Mouse (Mus musculus): ENCODE measurements at regions not wholly inside any gene's neighbourhood (a gene's known extent, or its start where the extent isn't known, plus 50 kb on each side); places are given as distances from the start of the nearest gene placed in this dataset.

DNA sequence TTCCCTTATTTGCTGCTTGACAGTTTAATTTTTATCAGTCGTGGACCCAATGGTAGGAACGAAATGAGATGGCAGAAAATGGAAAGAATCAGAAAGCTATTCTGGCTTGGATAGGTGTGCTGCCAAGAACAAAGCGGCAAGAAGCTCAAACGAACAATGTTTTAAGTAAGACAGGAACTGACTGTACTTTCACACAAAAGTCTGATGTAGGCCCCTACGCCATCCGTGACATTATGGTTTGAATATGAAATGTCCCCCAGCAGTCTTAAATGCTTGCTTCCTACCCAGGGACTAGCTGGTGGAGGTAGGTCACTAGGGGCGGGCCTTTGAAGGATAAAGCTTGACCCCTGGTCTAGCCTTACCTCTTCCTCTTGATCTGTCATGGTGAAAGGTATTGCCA lies 90.5 kb upstream of the Barx2 start:
- DNase-seq (ENCODE audit: low spot score in 2 of 2), result no peak

GRCm38 (mm10) chr9:32005348-32005747 lies 92.1 kb upstream of the Barx2 start:
- DNase-seq (ENCODE audit: low spot score in 2 of 2), result no peak

DNA sequence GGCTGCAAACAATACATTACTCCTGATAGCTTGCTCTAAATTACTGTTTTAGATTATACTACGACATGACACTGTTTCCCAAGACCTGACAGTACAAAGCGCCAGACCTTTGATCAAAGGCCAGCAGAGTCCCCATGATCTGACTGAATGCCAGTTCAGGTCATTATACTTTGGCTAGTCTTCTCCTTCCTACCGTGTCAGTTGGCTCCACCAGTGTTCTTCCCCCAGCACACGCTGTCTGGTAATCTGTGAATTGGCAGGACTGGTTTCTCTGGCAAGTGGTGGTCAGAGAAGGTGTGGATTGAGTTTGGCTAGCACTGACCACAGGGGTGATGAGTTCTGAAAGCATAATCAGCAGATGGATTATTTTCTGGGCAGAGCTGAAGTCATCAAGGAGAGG lies 93.1 kb upstream of the Barx2 start:
- peak in 1 of 2 experiments; percentile 62 for DNase-seq (ENCODE audit: low spot score in 2 of 2)

GRCm38 (mm10) chr9:32010953-32011770 lies 97.9 kb upstream of the Barx2 start:
- DNase-seq (ENCODE audit: low spot score in 2 of 2), result no peak

DNA sequence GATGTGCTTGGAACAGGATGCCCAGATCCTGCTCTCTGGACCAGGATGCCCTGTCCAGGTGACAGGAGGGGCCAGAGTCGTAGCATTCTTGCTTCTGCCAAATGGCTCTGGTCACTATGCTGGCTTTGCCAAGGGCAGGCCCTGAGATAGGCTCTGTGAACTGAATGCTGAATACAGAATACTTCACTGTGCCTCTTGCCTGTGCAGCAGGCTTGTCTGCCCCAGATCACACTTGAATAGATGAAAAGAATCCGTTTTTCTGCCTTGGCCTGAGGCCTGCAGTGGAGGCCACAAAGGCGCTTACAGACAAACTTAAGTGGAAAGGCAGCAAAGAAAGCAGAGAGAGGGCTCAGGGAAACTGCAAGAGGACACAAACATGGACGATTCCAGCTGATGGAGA lies 99.7 kb upstream of the Arhgap32 start:
- peak in 1 of 2 experiments; percentile 23 for DNase-seq (ENCODE audit: low spot score in 2 of 2)

DNA sequence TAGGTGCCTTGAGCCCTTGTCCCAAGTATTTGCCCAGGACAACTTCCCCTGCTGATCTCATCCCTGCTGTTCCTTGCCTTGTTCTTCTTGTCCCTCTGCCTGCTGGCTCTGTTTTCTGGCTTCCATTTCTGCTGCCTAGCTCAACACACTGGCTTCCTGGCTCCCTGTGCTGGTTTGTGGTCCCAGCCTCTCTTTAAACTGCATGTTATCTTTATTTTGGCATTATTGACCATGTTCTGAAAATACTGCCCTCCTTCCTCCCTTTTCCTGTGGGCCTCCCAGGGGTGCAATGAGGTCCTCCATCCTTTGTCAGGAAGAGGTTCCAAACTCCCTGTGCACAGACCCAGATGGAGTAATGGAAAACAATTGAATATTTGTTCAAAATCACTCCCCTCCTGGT lies 97.9 kb upstream of the Arhgap32 start:
- no peak for DNase-seq (ENCODE audit: low spot score in 2 of 2)

DNA sequence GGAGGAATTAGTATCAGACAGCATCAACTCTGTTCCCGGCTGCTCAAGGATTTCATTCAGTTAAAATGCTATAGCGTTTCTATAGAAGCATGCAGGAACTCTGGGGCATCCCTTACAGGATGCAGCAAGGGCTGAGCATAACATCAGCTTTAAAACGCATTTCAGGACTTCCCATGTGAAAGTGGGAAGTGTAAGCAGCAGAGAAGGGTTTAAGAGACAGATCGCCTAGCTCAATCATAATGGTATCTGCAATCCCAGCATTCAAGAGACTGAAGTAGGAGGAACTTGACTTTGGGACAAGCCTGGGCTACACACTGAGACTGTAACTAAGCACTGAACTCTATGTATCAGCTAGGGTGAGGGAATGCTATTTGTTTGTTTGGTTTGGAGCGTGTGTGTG lies 96.2 kb upstream of the Arhgap32 start:
- DNase-seq (ENCODE audit: low spot score in 2 of 2), result no peak

- DNase-seq (ENCODE audit: low spot score in 2 of 2), result no peak
These were observed 94.8 kb upstream of the Arhgap32 start for GRCm38 (mm10) chr9:32020942-32021731.

GRCm38 (mm10) chr9:32021755-32022154 lies 94.2 kb upstream of the Arhgap32 start:
- DNase-seq (ENCODE audit: low spot score in 2 of 2), result no peak

DNA sequence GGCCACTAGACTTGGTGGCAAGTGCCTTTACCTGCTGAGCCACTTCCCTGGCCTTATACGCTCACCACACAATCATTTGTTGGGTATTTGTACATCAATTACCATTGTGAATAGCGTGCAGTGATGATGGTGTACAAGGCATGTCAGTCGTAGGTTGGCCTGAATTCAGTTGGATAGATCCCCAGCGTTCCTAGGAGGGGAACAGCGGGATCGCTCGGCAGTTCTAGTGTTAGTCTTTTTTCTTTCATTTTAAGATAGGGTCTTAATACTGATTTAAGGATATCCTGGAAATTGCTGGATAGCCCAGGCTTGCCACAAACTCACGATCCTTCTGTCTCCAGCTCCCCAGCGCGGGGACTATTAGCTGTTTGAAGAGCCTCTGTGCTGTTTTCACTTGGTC lies 92.9 kb upstream of the Arhgap32 start:
- no peak for DNase-seq (ENCODE audit: low spot score in 2 of 2)

GRCm38 (mm10) chr9:32024767-32025166 lies 91.2 kb upstream of the Arhgap32 start:
- no peak for DNase-seq (ENCODE audit: low spot score in 2 of 2)

- no peak for DNase-seq (ENCODE audit: low spot score in 2 of 2)
These were observed 88.0 kb upstream of the Arhgap32 start for GRCm38 (mm10) chr9:32027962-32028361.

GRCm38 (mm10) chr9:32029001-32029400 lies 86.9 kb upstream of the Arhgap32 start:
- DNase-seq (ENCODE audit: low spot score in 2 of 2), result no peak

DNA sequence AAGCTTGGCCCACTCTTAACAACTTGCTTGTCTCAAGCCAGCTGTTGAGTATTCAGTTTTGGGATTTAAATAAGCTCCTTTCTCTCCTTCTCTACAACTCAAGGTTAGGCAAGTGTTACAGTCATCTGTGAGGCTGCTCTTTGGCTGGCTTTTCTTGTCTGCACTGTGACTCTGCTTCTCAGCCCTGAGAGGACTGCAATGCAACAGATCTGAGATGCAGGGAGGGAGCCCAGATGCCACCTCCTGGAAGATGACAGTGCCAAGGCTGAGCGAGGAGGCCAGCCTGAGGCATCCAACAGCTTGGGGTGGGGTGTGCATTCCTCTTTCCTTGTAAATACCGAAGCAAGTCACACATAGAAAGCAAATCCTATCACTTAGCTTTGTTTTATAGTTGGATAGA lies 86.2 kb upstream of the Arhgap32 start:
- DNase-seq (ENCODE audit: low spot score in 2 of 2), result no peak

DNA sequence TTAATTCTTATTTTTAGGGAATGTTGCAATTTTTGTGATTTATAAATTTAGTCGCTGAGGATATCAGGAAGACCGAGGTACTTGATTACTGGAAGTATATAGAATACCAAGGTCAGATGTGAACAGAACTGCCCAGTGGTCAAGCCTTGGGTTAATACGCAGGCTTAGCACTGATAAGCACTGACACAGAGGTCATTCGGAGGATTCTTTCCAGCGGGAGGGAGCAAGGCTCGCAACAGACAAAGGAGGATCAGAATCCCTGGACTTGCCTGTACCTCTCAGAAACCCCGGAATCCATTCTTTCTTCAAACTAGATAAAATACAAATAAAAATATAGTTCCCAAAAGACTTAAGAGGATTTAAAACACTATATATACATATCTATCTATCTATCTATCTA lies 85.7 kb upstream of the Arhgap32 start:
- DNase-seq (ENCODE audit: low spot score in 2 of 2), result no peak

DNA sequence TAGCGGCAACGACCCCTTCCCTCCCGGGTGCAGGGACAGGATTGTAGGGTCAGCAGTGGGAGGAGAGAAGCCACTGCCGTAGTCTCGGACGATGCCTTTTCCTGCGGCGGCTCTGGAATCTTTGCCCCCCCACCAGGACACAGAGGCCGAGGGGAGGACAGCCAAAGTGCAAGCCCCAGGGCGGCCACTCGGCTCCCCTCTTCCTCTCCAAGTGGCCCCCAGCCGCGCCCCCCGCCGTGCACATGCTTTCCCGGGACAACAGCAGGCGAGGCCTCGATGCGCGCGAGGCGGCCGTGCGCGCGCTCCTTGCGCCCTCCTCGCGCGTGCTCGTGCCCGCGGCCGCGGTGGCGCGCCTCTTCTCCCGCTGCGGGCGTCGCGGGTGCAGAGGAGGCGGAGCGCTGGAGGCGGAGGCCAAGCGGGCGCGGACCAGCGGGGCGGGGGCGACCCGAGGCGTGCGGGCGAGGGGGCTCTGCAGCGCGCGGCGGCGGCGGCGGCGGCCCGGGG lies 83.9 kb upstream of the Arhgap32 start:
- DNase-seq (ENCODE audit: low spot score in 2 of 2), result peak; percentile 62 to 89

GRCm38 (mm10) chr9:32032521-32033185 lies 83.3 kb upstream of the Arhgap32 start:
- DNase-seq (ENCODE audit: low spot score in 2 of 2), result peak in 1 of 2 experiments; percentile 51

DNA sequence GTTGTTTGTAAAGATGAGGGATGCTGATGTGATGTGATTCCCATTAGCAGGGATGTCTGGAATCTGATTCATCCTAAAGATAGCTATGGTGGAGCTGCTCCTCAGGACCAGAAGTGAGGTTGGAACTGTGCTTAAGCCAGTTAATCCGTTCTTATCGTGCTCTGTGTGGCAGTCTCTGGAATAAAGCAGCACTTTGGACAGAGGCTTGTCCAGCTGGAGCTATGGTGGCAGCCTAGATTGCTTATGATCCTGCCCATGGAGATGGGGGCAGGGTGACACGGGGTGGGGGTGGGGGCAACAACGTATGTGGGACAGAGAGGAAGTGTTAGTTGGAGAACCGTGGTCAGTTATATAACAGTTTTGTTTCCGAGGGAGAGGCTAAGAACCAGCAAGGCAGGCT lies 82.0 kb upstream of the Arhgap32 start:
- DNase-seq (ENCODE audit: low spot score in 2 of 2), result no peak

DNA sequence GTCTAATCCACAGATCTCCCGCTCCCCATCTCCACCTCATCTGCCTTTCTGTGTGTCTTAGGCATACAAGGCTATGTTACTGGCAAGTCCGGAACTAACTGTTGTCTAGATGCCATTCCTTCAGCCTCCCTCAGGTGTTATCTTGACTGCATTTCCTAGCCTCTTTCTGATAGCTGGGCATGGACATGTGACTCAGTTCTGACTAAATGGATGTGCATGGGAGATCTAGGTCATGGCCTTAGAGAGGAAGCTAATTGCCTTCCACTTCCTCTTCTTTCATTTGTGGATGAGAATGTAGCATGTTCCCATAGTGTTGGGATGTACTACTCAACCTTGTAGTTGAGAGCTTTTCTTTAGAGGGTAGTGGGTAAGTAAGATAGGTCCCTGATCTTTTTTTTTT lies 75.9 kb upstream of the Arhgap32 start:
- no peak for DNase-seq (ENCODE audit: low spot score in 2 of 2)

DNA sequence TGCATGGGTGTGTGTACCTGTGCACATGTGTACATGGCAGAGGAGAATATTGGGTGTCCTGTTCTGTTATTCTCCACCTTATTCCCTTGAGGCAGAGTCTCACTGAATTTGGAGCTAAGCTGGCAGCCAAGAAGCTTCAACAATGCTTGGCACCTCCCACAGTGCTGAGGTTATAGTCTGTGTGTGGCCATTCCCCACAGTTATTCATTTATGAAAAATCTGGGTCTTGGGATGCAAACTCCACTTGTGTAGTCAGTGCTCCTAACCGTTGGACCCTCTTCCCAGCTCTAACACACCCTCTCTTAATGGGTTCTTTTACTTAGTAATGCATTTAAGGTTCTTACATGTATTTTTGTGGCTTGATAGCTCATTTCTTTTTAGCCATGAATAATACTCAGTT lies 72.6 kb upstream of the Arhgap32 start:
- DNase-seq (ENCODE audit: low spot score in 2 of 2), result no peak

DNA sequence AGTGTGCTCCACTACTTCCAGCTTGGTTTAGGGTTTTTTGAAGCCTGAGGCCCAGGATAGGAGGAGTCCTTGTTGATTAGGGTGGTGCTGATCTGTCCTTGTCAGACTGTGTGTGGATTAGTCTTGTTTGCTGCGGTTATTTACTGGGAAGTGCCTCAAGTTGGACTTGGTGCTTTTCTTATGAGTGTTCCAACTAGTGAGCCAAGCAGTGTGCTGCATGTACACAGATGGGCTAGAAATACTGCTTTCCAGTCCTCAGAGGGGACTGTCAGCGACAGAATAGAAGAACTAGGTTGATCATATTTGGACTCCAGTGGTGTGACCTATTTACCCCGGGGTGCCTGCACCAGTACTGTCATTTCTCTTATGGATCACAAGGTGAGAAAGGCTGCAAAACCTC lies 69.1 kb upstream of the Arhgap32 start:
- DNase-seq (ENCODE audit: low spot score in 2 of 2), result no peak

DNA sequence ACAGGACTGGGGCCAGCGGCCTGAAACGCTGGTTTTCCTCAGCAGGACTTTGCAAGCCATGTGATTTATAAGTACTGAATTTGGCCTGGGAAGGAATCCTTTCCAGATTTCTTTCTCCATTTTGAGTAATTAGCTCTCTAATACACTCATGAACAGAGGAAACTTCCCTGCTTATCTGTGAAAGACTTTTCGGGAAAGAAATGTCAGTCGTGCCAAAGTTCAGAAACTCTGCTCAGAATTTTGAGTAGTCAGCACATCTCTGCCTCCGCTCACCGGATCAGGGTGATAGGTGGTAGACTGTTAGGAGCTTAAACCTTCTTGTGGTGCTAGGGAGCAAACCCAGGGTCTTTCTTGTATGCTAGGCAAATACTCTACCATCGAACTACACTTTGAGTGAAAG lies 67.0 kb upstream of the Arhgap32 start:
- DNase-seq (ENCODE audit: low spot score in 2 of 2), result no peak

Measured in cerebellum, postnatal 4 days (tissue).